Mouse (Mus musculus) central nervous system, embryonic 14 days (tissue): ENCODE measurements around the gene Armc10. TPM values are rescaled to one million over a fixed set of nuclear protein-coding genes. Genes with fewer than 3 reads are reported as not detected.

Source experiments
- polyA plus RNA-seq: library from polyadenylated mRNA; depleted of rRNA; stranded (reverse); fragments of >200 nt; gene quantifications from 2 replicates; pipeline ENCODE4 v1.2.3, GENCODE M21; 2012; rRNA removed

Gene Armc10
- polyA plus RNA-seq: 91.0 and 113 TPM in 2 replicates

DNA sequence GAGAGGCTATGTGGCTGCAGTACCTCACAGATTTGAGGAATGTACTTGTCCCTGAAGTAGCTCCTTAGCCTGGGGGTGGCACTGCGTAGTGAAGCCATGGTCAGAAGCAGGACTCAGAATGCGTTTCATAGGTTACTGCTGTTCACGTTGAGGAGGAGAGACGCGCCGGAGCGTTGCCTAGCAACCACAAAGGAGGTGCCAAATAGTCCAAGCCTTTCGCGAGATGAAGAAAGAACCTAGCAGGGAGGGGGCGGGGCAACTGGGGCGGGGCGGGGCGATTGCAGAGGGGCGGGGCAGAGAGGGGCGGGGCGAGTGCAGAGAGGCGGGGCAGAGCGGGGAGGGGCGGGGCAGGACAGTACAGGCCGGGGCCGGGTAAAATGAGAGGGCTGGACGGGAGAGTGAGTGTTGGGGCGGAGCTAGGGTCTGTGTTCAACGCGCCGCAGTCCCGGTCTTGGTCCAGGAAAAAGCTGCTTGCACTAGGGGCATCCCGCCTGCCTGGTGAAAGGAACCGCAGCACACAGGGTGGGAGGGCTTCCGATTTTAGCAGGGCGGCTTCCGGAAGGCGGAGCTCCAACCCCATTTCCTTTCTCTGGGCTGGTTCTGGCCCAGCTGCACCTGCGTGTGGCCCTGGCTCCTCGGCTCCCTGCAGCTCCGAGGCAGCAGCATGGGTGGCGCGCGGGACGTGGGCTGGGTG lies at the start of gene Armc10, which contains the start of gene Fbxl13:
Armc10 (plus strand) TSS at position 375 of the 694 bp plus-strand sequence.
Fbxl13 (minus strand) TSS at position 196 of the 694 bp plus-strand sequence.

DNA sequence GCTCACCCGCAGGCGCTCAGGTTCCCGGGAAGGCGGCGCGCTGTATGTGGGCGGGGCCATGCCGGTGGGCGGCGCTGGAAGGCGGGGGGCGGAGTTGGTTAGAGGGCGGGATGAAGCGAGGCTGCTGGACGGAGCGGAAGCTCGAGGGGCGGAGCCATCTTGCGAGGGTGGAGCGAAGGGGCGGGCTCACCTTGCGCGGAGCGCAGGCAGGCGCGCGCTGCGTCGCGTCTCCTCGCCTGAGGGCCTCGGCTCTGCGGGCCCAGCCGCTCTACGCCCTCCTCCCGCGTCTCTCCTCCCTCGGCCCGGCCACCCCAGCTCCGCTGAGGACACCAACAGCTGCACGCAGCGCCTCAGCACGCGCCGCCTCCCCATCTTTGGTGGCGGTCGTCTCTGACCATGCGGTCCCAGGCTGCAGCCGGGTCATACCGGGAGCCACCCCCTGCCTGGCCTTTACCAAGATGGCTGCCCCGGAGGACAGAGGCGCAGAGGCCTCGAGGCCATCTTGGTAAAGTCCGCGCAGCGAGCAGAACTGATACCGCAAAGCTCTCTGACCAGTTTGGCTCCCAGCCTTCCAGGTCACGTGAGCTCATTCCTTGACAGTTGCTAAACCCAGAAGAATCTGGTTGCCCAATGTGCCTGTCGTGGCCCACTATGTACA lies 55.9 kb downstream of the Armc10 start, which contains the start of gene Napepld:
Napepld (minus strand) TSS at position 46 of the 658 bp plus-strand sequence.

Other genes starting within 250 kb of the Armc10 start
- 0.40 and 0.77 TPM in 2 replicates for gene Ccdc146, start 221.1 kb upstream of the Armc10 start, polyA plus RNA-seq
- gene Fam185a, start 220.9 kb upstream of the Armc10 start, polyA plus RNA-seq: 4.0 and 5.0 TPM in 2 replicates
- gene Lrrc17, start 102.3 kb upstream of the Armc10 start, polyA plus RNA-seq: 10.1 and 35.2 TPM in 2 replicates
- gene Fbxl13, start 179 bp upstream of the Armc10 start, polyA plus RNA-seq: 0.38 and 0.52 TPM in 2 replicates
- gene Napepld, start 55.6 kb downstream of the Armc10 start, polyA plus RNA-seq: 4.8 and 5.9 TPM in 2 replicates
- gene Pmpcb, start 91.3 kb downstream of the Armc10 start, polyA plus RNA-seq: 85.4 and 88.9 TPM in 2 replicates
- gene Dnajc2, start 139.4 kb downstream of the Armc10 start, polyA plus RNA-seq: 31.0 and 34.8 TPM in 2 replicates
- gene Psmc2, start 139.5 kb downstream of the Armc10 start, polyA plus RNA-seq: 103 and 108 TPM in 2 replicates
- gene Slc26a5, start 219.8 kb downstream of the Armc10 start, polyA plus RNA-seq: 0.07 and 0.10 TPM in 2 replicates